Mouse (Mus musculus): Measurements from ENCODE around the gene Apcs. TPM values are rescaled to one million over a fixed set of nuclear protein-coding genes. Genes with fewer than 3 reads are reported as not detected.

Gene Apcs
- polyA plus RNA-seq (2017; shearing (Covaris generic)) = not detected

DNA sequence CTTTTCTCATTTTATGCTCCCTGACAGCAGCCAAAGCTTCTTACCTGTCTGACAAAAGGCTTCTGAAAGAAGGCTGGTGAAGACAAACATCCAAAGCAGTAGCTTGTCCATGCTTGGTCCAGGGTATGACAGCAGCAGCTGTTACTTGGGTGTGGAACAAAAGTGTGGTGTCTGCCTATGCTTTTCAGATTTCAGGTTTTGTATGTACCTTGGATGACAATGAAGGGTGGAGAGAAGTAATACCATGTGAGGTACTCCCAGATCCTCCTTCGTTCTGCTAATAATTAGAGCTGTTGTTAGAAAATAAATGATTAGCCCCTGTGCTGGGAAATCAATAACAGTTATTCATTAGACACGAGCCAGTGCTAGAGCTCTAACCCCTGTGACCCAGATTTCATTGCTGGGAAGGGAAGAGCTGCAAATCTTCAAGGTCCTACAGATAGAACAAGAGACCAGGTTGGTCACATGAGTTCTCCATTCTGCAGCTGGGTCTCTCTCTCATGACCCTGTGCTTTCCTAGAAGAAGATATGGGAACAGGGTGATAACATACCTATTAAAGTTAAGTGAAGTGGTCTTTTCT is at the start of gene Apcs:
Gene Apcs (minus strand): TSS at position 265 of the 581 bp plus-strand sequence.

Other genes with a start within 250 kb of the Apcs start
- not detected for gene Crp, start 197.0 kb downstream of the Apcs start, polyA plus RNA-seq (2017; shearing (Covaris generic))
- not detected for gene Olfr16, start 55.4 kb upstream of the Apcs start, polyA plus RNA-seq (2017; shearing (Covaris generic))
- not detected for gene Olfr1408, start 242.3 kb upstream of the Apcs start, polyA plus RNA-seq (2017; shearing (Covaris generic))